Mouse (Mus musculus) kidney, adult 11 months (tissue): ENCODE data around the gene Dcun1d4.
A peak's percentile ranks its signal among the peaks of the same experiment; 100 is the strongest.

Experiments used
- DNase-seq: peaks from one replicate; pipeline ENCODE4 v3.0.0; 2022

The Dcun1d4 gene

GRCm38 (mm10) chr5:73500867-73501440 lies 20.2 kb downstream of the Dcun1d4 start:
- peak; percentile 68 for DNase-seq

GRCm38 (mm10) chr5:73502422-73502821 lies 21.6 kb downstream of the Dcun1d4 start:
- no peak for DNase-seq

- peak; percentile 37 for DNase-seq
These were observed 22.4 kb downstream of the Dcun1d4 start for GRCm38 (mm10) chr5:73503015-73503757.

GRCm38 (mm10) chr5:73511074-73511473 lies 30.3 kb downstream of the Dcun1d4 start:
- DNase-seq: no peak

DNA sequence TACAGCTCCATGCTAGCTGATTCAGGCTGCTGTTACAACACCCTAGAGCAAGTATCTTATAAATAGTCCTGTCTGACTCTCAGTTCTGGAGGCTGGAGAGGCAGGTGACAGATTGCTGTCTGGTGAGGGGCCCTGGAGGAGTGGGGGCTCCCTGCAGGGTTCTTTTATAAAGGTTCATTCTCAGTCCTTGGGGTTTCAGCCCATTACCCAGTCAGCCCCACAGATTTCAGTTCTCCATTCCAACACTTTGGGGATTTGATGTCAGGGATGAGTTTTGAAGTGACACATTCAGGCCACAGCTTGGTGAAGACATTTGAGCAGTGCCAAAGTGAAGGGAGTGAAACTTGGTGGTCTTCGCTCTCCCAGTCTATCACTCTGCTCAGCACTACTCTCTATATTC lies 31.4 kb downstream of the Dcun1d4 start:
- no peak for DNase-seq

DNA sequence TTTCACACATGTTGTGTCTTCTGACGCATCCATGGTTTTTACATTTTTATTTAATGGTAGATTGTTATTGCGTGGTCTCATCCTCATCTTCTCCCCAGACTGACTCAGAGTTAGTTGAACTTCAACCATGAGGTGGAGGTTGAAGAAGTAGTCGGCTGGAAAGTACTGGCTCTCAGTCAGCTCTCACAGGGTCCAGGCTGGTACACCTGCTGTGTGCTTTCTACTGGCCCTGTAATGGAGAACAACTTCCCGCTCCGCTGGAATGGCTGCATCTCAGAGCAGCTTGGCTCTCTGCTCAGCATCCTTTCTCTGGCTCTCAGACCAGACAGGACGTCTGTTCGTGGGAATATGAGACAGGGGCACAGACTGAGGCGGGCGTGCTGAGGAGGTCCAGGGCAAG lies 31.9 kb downstream of the Dcun1d4 start:
- DNase-seq: peak; percentile 80

DNA sequence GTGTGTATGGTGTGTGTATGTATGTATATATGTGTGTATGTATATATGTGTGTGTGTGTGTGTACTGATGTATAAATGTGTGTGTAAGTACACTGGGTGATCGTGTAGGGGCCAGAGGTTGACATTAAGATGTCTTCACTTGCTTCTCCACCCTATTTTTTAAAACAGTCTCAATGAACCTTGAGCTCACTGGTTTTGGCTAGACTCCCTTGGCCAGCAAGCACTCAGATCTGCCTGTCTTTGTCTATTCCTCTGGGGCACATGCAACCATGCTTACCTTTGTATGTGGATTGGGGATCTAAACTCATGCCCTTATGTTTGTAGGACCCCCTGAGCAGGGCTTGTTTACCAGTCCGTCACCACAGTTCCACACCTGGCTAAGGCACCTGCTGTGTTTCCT lies 33.4 kb downstream of the Dcun1d4 start:
- DNase-seq: no peak

- no peak for DNase-seq
These were observed 36.5 kb downstream of the Dcun1d4 start for GRCm38 (mm10) chr5:73517299-73517698.

DNA sequence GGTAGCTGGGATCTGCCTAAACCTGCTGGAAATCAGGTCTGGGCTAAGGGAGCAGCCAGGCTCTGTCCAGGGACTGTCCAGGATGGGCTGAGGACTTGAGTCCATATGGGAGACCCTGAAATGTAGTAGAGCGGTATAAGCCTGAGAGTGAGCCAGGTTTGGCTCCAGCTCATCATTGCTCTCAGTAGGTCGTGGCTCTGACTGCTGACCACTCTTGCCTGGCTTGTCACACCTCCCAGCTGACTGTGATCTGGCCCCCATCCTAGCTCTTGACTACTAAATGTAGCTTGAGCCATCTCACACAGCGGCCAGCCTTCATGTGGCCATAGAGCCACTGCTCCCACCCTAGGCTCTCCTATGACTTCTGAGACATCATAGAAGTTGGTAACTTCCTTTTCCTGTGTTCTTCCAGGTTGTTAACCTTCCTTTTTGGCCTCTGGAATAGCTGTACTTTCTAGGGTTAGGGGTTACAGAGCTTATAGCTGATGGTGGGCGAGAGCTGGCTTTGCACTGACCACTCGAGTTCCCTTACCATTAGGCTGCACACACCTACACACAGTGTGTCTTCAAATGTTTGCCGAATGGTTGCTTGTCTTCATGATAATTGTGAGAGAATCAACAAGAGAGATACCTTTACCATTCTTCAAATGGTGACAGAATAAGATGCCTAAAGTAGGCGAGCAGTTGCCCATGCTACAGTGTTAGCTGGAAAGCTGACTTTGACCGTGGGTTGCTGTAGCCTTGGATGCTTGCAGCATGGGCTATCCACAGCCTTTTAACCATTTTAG lies 37.8 kb downstream of the Dcun1d4 start:
- DNase-seq: no peak

DNA sequence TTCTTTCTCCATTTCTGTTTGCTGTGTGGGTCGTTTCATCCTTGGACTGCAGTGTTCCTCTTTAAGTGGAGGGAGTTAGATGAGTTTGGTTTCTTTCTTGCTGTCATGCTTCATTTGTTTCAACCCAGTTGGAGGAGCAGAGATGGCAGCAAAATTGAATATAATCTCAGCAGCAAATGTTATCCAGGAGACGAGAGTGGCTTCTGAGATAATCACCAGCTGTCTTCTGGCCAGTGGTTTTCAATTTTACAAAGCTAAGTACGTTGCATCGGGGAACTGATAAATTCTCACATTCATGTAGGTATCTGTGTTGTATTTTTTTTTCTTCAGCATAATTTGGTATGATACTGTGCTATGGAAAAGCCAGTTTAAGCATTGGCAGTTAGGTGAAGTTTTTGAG lies 40.0 kb downstream of the Dcun1d4 start:
- DNase-seq: no peak

DNA sequence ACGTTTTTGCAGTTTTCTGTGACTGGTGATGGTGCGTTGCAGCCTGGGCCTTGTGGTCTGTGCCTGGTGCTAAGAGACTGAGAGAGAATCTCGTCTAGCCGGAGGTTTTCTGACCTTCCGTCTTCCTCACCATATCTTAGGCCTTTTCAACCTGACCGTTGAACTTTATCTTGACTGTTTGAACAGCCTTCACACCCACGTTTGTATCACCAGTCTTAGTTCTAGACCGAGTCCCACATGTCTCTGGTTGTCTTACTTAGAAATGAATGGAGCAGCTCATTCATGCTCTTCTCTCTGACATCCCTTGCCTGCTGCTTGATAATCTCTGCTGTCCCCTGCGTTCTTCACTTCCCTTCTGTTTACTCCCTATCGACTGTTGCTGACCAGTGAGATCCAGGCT lies 42.4 kb downstream of the Dcun1d4 start:
- no peak for DNase-seq

- DNase-seq: no peak
These were observed 43.6 kb downstream of the Dcun1d4 start for GRCm38 (mm10) chr5:73524300-73525000.

DNA sequence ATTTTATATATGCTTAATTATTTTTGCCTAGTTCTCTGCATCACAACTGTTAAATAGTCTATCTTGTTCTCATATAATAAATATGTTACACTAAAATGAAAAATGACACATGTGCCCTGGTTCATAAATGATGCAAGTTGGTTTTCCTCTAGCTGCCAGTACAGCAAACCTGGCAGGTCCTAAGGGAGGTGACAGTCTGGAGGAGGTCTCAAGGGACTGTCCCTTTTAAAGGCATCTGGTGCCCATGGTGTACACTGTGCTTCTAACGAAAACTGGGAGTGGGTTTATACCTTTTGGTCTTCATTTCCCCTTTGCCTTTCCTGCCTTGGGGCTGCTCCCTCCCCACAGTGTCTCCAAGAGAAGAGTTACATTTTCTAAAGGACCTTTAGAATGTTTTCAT lies 51.4 kb downstream of the Dcun1d4 start:
- DNase-seq: no peak

DNA sequence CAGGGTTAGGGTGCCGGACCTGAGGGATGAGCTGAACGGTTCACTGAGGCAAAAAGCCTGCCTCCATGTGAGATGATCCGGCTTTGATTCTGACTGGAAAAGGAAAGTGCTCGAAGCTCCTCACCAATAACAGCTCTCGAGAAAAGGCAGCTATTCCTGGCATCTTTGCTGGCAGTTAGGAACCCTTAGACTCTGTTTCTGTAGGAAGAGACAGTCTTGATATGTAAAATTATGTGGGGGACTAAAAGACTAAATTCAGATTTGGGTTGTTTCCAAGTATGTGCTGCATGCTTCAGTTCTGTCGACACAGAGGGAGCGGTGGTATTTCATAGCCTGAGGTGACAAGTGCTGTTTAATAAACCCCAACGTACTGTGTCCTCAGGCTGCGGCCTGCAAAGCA lies 52.1 kb downstream of the Dcun1d4 start:
- DNase-seq: no peak

DNA sequence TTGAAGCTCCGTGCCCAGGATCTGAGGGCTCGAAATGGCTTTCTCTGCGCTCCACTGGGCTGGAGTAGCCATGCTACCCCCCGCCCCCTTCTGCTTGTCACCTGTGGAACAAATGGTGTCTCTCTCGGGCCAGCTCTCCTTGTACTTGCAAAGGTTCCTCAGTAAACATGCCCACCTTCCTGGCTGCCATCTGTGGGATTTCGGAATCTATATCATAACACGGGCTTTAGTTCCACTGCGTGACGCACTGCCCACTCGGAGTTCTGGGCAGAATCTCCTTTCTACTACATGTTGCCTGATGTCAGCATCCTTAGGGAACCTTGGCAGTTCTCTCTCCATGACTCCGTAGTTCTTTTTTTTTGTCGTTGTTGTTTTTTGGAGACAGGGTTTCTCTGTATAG lies 56.9 kb downstream of the Dcun1d4 start:
- DNase-seq: no peak

GRCm38 (mm10) chr5:73538586-73539298 lies 57.9 kb downstream of the Dcun1d4 start:
- DNase-seq: peak; percentile 49

DNA sequence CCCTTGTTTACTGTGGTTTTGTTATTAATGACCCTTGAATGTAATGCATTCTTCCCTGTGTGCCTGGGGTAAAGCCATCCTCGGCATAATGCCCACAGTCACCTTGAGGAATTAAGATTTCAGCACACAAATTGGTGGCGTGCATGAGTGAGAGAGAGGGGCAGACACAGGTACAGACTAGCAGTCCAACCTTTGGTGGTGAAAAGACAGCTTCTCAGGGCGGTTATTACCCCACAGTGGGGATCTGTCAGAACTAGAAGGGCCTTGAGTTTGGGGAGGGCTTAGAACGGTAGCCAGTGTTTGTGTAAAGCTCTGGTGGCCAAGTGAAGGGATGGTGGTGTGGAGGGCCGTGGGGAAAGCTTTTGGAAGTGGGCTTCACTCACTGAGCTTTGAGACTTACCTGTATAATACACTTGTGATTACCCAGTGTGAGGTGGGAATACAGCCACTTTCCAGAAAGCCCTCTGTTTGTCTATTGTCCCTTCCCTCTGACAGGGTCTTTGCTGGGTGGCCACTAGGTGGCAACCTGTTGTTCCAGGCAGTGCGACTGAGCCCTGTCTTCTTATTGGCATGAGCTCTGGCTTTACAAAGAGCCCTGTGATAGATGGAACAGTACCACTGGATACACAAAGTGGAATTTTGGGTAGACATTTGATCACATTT lies 59.2 kb downstream of the Dcun1d4 start:
- peak; percentile 44 for DNase-seq

DNA sequence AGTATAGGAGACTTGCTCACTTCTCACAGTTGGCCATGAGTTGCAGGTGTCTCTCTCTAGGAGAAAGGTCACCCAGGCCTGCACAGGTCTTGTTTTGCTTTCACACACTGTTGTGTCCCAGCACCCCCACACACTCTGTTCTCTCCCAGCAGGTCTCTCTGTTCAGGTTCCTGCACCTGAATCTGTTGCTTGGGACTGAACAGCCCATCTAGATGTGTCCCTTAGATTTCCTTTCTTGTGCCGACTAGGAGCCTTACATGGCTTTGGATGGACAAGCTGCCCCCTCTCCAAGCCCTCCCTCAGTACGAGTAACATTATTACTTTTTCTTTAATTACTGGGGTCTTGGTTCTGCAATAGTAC lies 59.7 kb downstream of the Dcun1d4 start:
- DNase-seq: no peak

- peak; percentile 61 for DNase-seq
These were observed 63.4 kb downstream of the Dcun1d4 start for GRCm38 (mm10) chr5:73544111-73544753.

GRCm38 (mm10) chr5:73545641-73546040 lies 64.8 kb downstream of the Dcun1d4 start:
- DNase-seq: peak; percentile 43

- DNase-seq: no peak
These were observed 66.5 kb downstream of the Dcun1d4 start for GRCm38 (mm10) chr5:73547252-73547651.

DNA sequence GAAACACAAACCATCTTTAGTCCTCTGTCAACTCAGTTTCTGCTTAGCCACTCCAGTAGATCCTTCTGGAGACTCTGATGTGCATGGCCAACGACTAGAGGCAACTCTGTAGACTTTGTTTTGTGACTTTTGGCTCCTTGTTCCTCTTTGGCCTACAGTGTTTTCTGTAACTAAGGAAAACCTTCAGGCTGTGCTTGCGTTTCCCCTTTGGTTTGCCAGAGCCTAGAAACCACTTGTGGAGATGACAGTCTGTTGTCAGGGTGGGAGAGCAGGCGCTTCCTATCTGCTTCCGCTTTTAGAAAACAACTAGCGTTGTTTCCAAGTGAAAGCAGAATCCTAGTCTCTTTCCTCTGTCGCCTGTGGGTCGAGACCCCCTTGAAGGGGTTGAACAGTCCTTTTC lies 67.4 kb downstream of the Dcun1d4 start:
- DNase-seq: no peak
